Mouse (Mus musculus) gonadal fat pad, adult 2 months (tissue): Measurements from ENCODE around the gene Mrps18b. TPM values are rescaled to one million over a fixed set of nuclear protein-coding genes. Genes with fewer than 3 reads are reported as not detected.
"Not testable (repeated sequence)": the region's sequence is repeated elsewhere in the genome, so short reads cannot be mapped to it uniquely, and the experiment has no call there.

Experiments used
- DNase-seq: peaks from one replicate; pipeline ENCODE4 v3.0.0-alpha.2; 2012; ENCODE audit warnings: low read depth
- polyA plus RNA-seq: library from polyadenylated mRNA; depleted of rRNA; stranded (reverse); fragments of >200 nt; gene quantifications from 2 replicates; pipeline ENCODE4 v1.2.3, GENCODE M21; 2012; rRNA removed

Gene Mrps18b
- 86.1 and 110 TPM in 2 replicates for polyA plus RNA-seq

DNA sequence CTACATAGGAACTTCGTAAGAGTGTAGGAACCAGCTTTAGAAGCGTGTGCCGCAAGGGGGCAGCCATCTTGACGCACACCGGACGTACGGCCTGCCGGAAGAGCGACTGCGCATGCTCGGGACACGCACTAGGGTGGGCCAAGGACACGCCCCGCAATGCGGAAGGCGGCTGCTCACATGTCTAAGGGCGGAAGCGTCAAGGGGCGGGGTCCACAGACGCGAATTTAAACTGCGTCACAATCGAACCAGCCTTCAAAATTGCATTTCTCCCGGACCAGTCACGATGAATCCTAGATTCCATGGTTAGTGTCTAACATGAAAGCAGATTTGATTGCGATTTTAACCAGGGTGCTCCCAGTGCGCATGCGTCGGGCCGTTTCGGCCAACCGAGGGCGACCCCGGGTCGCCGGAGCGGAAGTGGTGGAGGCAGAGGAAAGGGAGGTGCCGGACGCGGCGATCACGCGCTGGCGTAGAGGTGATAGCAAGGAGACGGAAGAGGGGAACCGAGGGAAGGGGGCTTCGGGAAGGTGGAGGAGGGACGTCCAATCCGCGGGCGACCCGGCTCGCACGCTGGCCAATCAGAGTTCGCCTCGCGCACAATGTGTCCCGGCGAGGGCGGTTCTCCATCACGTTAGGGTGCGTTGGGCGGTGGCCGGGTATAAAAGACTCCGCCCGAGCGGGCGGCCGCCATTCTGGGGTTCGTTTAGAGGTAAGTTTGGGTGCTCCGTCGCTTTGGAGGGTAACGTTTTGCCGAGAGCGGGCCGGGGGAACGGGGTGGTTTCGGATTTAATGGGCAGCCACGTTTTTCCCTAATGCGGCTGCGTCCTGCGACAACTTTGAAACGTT, at the start of gene Mrps18b, which contains the start of gene Ppp1r10:
Gene Mrps18b, minus strand, starts transcription at position 93 of the 846 bp plus-strand sequence.
Gene Ppp1r10, plus strand, starts transcription at position 138 of the 846 bp plus-strand sequence.
- peak; percentile 89 for DNase-seq

DNA sequence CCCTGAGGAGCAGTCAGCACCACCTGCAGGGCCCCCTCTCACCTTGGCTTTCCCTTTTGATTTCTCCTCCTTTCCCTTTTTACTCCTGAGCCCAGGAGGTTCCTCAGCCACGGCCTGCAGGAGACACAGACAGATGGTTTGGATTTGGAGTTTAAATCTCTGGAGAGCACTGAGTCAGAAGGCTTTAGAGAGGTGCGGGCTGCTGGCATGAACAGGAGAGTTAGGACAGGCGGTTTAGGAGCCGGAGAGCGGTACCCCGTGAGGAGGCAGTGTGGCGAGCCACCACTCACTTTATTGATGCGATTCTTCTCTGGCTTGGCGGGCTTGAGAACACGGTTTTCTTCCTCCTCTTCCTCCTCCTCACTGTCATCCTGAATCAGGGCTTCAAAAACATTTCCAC, 47.1 kb upstream of the Mrps18b start:
- DNase-seq, result no peak

DNA sequence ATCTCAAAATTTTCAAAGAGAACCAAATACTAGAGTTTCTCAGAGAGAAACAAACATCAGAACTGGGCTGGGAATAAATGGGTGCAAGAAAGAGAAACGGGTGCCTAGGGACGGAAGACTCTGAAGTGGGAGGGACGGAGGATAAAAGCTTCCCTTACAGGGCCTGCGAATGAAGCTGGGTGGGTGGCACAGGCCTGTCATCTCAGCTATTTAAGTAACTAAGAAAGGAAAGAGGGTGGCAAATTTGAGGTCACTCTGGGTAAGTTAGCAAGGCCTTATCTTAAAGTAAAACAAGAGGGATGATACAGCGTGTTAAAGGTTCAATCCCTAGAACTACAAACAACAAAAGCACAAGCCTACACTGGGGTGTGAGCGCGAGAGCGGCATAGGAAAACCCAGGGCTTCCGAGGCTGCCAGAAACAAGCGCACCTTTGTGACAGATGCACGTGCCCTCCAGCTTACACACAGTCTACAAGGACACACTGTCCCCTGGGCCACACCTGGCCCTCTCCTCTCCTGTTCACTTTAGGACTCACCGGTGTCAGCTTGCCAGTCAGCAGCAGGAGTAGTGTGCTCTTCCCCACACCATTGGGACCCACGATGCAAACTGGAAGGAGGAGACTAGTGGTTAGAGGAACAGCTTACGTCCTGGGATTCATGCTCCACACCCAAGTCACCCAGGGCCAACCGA, 42.5 kb upstream of the Mrps18b start:
- no peak for DNase-seq

DNA sequence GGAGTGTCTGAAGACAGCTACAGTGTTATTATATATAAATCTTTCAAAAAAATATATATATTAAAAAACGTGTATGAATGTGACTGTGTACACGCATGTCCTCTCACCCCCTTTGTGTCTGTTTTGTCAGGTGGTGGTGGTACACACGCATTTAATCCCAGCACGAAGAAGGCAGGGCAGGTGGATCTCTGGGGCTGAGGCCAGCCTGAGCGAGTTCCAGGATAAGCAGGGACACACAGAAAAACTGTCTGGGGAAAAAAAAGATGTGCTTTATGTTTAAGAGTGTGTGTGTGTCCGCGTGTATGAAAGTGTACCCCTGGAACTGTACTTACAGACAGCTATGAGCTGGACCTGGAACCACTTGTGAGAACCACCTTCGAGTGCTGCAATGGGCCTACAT, 38.5 kb upstream of the Mrps18b start:
- no peak for DNase-seq

DNA sequence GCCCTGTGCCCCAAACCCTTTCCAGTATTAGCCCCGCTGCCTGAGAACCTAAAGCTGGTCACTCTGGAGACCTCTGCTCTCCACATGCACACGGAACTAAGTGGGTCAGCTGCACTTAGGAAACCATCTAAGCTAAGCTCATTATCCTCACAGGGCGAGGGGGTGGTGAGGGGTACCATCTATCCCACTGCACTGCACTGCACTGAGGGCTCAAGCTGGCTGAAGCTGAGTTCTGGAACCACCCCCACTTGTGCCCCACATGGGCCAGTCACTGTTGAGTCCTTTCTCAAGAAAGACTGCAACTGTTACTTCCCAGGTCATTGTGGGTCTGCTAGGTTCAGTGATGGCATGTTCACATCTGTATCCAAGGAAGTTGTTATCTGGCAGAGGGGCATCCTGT, 36.4 kb upstream of the Mrps18b start:
- not testable (repeated sequence) for DNase-seq

DNA sequence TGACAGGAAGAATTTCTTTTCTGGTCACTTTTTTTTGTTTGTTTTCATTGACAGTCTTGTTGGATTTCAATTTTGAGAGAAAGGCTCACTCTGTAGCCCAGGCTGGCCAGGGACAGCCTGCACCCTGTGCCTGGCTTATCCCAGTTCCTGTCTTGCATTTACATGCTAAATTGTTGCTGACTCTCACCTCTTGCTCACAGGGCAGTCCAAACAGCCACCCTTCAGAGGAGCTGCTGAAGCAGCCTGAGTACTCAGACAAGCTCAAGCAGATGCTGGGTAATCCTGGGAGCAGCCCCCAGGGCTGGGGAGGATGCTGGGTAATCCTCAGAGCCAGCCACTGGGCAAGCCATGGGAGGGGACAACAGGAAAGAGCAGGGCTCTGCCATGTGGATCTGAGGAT, 34.8 kb upstream of the Mrps18b start:
- DNase-seq, result not testable (repeated sequence)

DNA sequence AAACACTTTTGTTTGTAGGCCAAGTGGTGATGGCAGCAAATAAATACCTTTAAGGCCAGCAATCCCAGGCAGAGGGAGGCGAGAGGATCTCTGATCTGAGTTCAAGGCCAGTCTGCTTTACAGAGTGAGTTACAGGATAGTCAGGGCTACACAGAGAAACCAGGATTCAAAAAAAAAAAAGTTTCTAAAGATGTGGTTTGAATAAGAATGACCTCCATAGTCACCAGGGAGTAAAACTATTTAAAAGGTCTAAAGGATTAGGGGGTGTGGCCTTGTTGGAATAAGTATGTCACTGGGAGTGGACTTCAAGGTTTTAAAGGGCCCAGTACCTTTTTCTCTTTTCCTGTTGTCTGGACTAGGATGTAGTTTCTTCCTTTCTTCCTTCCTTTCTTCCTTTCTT, 23.8 kb upstream of the Mrps18b start:
- no peak for DNase-seq

DNA sequence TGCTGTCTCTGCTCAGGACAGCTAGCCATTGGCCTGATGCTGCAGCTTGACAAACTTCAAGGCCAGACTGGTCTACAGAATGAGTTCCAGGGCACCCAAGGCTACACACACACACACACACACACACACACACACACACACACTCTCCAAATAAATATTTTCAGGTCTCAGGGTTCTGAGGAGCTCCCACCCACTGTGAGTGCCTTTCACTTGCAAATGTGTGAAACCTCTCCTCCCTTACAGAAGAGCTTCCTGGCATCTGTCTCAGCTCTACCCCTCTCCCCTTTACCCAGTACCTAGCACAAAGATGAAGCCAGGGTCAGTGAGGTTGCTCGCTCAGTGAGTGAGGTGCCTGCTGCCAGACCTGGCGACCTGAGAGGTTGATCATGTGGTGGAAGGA, 22.9 kb upstream of the Mrps18b start:
- no peak for DNase-seq

DNA sequence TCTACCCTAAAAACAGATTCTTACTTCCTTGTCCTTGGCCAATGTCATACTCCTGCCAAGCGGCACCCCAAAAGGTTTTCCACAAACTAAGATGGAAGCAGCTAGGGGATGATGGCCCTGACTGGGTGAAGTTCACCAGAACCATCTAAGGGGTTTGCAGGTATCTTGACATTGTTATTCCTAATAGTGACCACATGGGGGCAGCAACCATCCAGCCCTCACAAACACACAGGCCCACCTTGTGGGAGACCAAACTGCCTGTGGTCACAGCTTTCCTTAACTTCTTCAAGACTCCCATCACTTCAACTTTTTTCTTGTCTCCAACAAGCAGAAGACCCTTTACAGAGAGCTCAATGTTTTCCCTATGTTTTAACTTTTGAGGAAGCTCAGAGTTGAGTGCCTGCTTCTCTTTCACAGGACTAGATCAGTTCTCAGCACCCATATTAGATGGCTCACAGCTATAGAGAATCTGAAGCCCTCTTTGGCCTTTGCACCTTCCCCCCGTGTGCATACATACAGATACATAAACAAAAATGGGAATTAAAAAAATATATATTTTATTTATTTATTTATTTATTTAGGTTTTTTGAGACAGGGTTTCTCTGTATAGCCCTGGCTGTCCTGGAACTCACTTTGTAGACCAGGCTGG, 21.6 kb upstream of the Mrps18b start:
- no peak for DNase-seq

DNA sequence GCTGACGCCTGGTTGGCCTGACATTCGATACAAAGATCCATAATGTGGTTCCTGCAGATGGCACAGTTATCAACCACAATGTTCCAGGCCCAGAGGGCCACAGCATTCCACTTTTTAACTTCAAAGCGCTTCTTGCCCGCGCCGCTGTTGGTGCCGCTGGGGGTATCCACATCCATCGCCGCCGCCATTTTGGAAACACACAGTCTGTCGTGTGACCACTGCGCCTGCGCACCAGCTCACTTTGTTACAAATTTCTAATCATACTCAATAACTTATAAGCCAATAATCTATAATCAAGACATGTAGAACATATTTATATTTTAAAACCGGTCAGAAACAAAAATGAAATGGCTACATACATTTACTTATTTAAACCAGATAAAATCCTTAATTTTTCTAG, 19.6 kb upstream of the Mrps18b start:
- DNase-seq, result not testable (repeated sequence)

DNA sequence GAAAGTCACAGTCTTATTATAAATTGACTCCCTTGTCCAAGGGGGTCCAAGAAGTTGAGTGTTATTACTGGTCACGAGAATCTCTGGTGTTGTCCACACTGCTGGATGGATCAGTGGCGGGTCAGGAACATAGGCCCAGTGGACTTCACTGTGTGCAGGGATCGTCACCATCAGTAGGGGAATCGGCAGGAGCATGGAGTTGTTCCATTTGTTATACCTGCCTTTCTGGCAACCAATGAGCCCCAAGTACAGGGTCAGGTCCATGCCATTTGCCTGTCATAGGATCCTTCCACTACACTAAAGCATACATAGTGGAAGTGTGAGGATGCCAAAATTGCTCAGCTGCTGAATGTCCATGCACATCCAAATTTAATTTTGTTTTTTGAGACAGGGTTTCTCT, 16.4 kb upstream of the Mrps18b start:
- DNase-seq, result no peak

DNA sequence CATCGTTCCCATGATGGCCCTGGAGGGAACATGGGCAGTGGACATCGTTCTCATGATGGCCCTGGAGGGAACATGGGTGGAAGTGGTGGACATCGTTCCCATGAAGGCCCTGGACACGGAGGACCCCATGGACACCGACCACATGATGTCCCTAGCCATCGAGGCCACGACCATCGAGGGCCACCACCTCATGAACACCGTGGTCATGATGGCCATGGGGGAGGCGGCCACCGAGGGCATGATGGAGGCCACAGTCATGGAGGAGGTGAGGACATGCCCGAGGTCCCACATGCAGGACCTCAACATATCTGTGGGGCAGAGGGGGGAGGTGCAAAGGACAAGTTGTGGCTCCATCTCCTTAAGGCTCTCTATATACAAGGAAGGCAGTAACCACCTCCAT, 14.4 kb upstream of the Mrps18b start:
- no peak for DNase-seq

DNA sequence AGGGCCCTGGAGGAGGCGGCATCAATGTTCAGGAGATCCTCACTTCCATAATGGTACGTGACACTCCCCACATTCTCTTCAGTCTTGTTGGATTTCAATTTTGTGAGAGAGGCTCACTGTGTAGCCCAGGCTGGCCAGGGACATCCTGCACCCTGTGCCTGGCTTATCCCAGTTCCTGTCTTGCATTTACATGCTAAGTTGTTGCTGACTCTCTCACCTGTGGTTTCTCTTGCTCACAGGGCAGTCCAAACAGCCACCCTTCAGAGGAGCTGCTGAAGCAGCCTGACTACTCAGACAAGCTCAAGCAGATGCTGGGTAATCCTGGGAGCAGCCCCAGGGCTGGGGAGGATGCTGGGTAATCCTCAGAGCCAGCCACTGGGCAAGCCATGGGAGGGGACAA, 13.3 kb upstream of the Mrps18b start:
- DNase-seq, result no peak

DNA sequence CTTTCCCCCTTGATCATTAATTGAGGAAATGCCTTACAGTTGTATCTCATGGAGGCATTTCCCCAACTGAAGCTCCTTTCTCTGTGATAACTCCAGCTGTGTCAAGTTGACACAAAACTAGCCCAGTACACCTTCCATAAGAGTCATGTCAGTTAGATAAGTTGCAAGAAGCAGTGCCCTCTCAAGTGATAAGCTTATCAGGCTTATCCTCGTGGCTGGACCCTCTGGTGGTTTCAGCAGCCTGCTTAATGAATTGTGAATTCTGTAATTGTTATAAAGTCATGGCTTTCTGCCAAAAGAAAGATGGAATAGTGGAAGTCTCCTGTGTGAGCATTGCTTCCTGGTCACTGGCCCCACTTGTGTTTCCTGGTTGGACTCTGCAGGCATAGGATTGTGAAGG, 11.3 kb upstream of the Mrps18b start:
- no peak for DNase-seq

DNA sequence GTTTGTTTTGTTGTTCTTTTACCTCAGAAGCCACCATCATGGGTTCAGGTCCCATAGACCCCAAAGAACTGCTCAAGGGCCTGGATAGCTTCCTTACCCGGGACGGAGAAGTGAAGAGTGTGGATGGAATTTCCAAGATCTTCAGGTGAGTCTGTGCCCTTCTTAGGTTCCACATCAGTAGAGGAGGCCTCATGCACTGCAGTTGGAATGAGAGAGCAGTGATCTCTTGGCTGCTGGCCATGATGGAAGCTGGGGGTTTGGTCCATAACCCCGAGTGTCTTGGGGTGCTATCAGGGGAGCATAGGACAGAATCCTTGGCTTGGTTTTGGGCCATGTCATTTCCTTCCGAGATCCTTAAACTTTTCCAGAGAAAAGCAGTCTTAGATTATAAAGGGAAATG, 7.1 kb upstream of the Mrps18b start:
- no peak for DNase-seq

DNA sequence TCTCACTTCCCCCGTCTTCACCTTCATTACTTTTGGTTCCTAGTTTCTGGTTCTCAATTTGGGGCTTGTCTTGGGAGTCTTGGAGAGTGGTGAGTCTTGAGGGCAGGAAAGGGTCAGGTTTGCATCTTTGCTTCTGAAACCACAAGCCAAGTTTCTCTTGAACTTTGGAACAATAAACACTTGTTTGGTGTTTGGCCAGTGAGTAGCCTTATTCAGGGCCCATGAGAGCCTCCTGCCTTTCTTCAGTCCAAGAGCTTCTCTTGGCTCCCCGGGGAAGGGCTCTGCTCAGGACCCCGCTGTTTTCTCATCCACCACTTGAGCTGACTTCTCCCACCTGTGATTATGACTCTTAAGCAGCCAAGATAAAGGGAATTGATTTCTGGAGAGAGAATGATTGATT, 6.4 kb upstream of the Mrps18b start:
- DNase-seq, result no peak

DNA sequence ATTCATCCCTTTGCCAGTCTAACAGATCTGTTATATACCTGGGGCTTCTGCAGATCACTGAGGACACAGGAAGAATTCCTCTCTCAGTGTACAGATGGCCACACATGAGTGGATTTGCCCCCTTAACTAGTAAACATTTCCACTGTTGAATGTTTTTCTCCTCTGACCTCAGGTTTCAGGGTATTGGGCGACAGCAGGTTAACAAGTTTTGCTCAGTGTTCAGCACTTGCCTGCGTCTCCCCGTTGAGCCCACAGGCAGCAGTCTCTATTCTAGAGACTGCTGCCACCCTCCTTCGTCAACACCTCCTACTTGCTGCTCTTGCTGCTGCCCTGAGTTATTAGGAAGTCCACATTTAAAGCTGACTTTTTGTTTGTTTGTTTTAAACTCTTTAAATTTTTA, 5.5 kb upstream of the Mrps18b start:
- DNase-seq, result no peak

DNA sequence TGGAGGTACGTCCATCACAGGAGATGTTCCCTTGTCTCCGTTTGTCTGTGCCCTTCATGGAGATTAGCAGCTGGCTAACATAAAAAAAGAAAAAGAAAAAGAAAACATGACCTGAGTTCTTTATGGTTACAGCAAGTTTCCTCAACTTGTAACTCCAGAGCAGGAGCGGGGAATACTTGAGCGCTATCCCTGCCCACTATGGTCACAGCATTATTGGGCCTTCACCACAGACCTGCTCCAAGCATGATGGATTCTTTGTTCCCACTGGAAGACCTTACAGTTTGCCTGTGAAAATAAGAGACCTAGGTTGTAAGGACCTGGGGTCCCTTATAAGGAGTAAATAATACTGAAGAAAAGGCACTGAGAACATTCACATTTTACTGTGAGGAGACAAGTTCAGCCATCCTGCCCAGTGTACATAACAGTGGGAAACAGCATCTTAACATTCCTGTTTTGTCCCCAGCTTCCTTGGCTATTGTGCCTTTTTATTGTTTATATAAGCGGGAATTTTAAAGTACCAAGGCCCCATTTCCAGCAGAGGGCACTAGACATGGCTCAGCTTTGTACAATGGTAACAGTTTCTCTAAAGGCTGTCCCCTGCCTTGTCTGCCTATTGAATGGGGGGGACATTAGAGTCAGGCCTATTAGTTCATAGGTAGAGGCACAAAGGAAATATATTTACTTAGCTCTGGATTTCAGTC, 4.8 kb upstream of the Mrps18b start:
- no peak for DNase-seq

DNA sequence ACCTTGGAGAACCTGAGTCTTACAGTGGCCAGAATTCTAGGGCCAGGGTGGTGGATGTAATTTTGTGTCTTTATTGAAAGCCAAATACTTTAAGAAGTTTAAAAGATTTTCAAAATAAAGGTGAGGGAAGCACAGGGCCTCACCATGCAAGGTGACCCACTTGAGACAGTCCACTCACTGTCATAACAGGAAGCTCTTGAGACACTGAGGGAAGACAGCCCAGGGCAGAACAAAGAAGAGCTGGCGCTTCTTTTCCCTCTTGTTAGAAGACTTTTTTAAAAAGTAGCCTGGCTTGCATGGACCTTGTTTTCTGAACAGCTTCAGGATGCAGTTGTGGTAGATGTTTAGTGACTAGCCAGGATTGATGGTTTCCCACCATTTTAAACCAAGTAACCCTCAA, 4.2 kb upstream of the Mrps18b start:
- DNase-seq, result no peak

DNA sequence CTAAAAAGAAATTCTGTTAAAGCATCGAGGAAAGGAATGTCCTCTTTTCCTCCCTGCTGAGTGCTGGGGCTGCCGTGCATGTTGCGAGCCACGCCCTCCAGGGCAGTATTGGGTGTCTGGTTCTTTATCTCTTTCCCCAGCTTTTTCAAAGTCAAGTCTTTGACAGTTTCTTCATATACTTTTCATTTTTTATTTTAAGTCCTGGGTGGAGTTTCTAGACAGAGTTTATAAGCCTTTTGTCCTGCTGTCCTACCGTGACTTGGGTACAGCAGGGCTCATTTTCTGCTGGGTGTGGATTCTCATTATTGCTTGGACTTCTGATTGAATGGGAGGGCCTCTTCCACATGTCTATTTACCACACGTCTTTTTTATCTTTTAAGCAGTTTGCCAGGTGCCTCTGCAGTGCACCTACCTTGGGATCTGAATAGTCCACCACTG, 3.7 kb upstream of the Mrps18b start:
- no peak for DNase-seq

DNA sequence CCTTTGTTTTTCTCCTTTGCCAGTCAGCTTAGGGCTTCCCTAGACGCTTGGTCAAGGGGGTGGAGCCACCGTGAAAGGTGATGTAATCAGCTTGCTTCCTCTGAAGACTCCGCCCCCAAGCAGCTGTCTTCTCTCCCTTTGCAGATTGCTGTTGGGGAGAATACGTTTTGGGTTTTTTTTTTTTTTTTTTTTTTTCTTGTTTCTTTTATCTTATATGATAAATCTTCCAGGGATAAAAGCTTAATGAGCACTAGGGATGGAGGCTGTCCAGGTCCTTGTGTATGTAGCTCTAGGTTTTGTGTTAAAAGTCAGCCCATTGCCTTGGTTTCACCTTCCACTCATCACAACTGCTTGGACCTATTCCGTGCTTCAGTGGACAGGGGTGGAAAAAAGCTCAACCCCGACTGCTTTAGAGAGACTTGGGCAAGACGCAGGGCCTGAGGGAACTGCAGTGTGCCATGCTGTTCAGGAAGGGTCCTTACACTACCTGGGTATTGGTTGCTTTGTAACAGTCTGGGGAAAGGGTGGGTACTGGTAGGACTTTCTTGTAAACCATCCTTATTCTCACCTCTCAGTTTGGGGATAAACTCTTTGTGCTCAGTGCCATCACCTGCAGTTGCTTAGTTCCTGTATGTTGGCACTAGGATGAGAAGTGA, 3.0 kb upstream of the Mrps18b start:
- no peak for DNase-seq
